Mouse (Mus musculus) limb, embryonic 10.5 days (tissue): ENCODE measurements around the gene Atg4d. TPM values are rescaled to one million over a fixed set of nuclear protein-coding genes. Genes with fewer than 3 reads are reported as not detected.
"Not testable (repeated sequence)": the region's sequence is repeated elsewhere in the genome, so short reads cannot be mapped to it uniquely, and the experiment has no call there.

Experiments
- DNase-seq: peaks from one replicate; pipeline ENCODE4 v3.0.0-alpha.2; 2017; ENCODE audit warnings: low spot score
- H3K27ac ChIP-seq: fragments of 300-500 bp; sonication (generic); 2 replicates; pipeline ENCODE4 v1.5.1; 2016; ENCODE audit warnings: mild to moderate bottlenecking
- H3K27me3 ChIP-seq: fragments of 300-500 bp; sonication (generic); 2 replicates; pipeline ENCODE4 v1.6.1; 2016; ENCODE audit warnings: low read depth, mild to moderate bottlenecking; ENCODE audit not compliant: poor library complexity, severe bottlenecking
- H3K36me3 ChIP-seq: fragments of 300-500 bp; sonication (generic); 2 replicates; pipeline ENCODE4 v1.6.1; 2016; ENCODE audit warnings: mild to moderate bottlenecking, moderate library complexity
- H3K4me1 ChIP-seq: fragments of 300-500 bp; sonication (generic); 2 replicates; pipeline ENCODE4 v1.6.1; 2016
- H3K4me3 ChIP-seq: fragments of 300-500 bp; sonication (generic); 2 replicates; pipeline ENCODE4 v1.5.1; 2016; ENCODE audit warnings: mild to moderate bottlenecking, moderate library complexity
- H3K9me3 ChIP-seq: fragments of 300-500 bp; sonication (generic); replicated peaks from 2 replicates; pipeline ENCODE4 v1.6.1; 2016; ENCODE audit warnings: mild to moderate bottlenecking
- WGBS: fragments of 180-500 bp; shearing (Covaris S2); methylation state at CpG from one replicate; pipeline ENCODE4 v1.1.7; 2016; 5-methylcytosine and 5-hydroxymethylcytosine counted together
- polyA plus RNA-seq: library from polyadenylated mRNA; unstranded; fragments of >200 nt; fragmentation: Nextera tagmentation; extraction: Ambion mirVana; gene quantifications from 2 replicates; pipeline ENCODE4 v1.2.1, GENCODE M21; 2016

The Atg4d gene
- polyA plus RNA-seq, 1 experiment from 2014 or later: 38.5 TPM

- Histone ChIP-seq H3K9me3 (no peaks in the 10 kb centered on the region), H3K27ac (peak overlapping the region; percentile 84; the same call in 1 of the 2 replicates), H3K4me3 (peak overlapping the region; percentile 86), H3K4me1 (peaks cover 39% of the 10 kb centered on the region), H3K27me3 (no peaks in the 10 kb centered on the region), H3K36me3 (peaks cover 47% of the 10 kb centered on the region)
- DNase-seq: no peak
- WGBS: 82% methylated on average over 3 of the region's 3 CpGs
Observed at GRCm38 (mm10) chr9:21286753-21287152, 21.7 kb downstream of the Atg4d start.

GRCm38 (mm10) chr9:21287571-21288402 lies 22.7 kb downstream of the Atg4d start, which contains the start of gene Kri1:
Gene Kri1 (minus strand): TSS chr9:21287969.
- Histone ChIP-seq H3K4me1 (peaks cover 39% of the 10 kb centered on the region), H3K36me3 (peaks cover 37% of the 10 kb centered on the region), H3K27me3 (no peaks in the 10 kb centered on the region), H3K4me3 (peak within 1 kb of the TSS; percentile 86), H3K27ac (peak within 1 kb of the TSS; percentile 84), H3K9me3 (no peaks in the 10 kb centered on the region)
- DNase-seq: peak; percentile 96
- under 1% methylated on average over 59 of the region's 59 CpGs for WGBS

- Histone ChIP-seq H3K4me1 (peaks cover 39% of the 10 kb centered on the region), H3K4me3 (peak overlapping the region; percentile 86), H3K36me3 (peaks cover 30% of the 10 kb centered on the region), H3K27ac (peak overlapping the region; percentile 84), H3K27me3 (no peaks in the 10 kb centered on the region), H3K9me3 (no peaks in the 10 kb centered on the region)
- 76% methylated on average over 13 of the region's 13 CpGs for WGBS
- DNase-seq: no peak
Observed at GRCm38 (mm10) chr9:21288404-21289336, 23.6 kb downstream of the Atg4d start.

- Histone ChIP-seq H3K27ac (no peak overlapping the region), H3K36me3 (peaks cover 24% of the 10 kb centered on the region), H3K4me1 (peaks cover 39% of the 10 kb centered on the region), H3K27me3 (no peaks in the 10 kb centered on the region), H3K9me3 (no peaks in the 10 kb centered on the region), H3K4me3 (no peak overlapping the region)
- 88% methylated on average over 2 of the region's 2 CpGs for WGBS
- DNase-seq: no peak
Observed at GRCm38 (mm10) chr9:21289337-21289671, 24.2 kb downstream of the Atg4d start.

GRCm38 (mm10) chr9:21290589-21290988 lies 25.5 kb downstream of the Atg4d start:
- under 1% methylated on average over 20 of the region's 20 CpGs for WGBS
- no peak for DNase-seq
- no peaks in the 10 kb centered on the region for H3K27me3 ChIP-seq

GRCm38 (mm10) chr9:21291022-21291787 lies 26.1 kb downstream of the Atg4d start, which contains the start of gene Cdkn2d:
Gene Cdkn2d (minus strand): TSS chr9:21291407.
- WGBS: under 1% methylated on average over 51 of the region's 51 CpGs
- peak within 1 kb of the TSS; percentile 81 for H3K4me3 ChIP-seq

More at GRCm38 (mm10) chr9:21290589-21290988, 25.5 kb downstream of the Atg4d start:
- Histone ChIP-seq H3K4me1 (peaks cover 39% of the 10 kb centered on the region), H3K9me3 (no peaks in the 10 kb centered on the region), H3K4me3 (peak overlapping the region; percentile 81), H3K27ac (peak overlapping the region; percentile 92), H3K36me3 (peaks cover 11% of the 10 kb centered on the region)

GRCm38 (mm10) chr9:21291868-21292267 lies 26.8 kb downstream of the Atg4d start:
- not testable (repeated sequence) for DNase-seq, H3K27me3 ChIP-seq, H3K9me3 ChIP-seq, H3K36me3 ChIP-seq
- peaks cover 32% of the 10 kb centered on the region for H3K4me1 ChIP-seq
- WGBS: 20% methylated on average over 7 of the region's 7 CpGs
- peak overlapping the region; percentile 81 for H3K4me3 ChIP-seq
- H3K27ac ChIP-seq: peak overlapping the region; percentile 92

More at GRCm38 (mm10) chr9:21291022-21291787, 26.1 kb downstream of the Atg4d start, which contains the start of gene Cdkn2d:
- H3K27me3 ChIP-seq: no peaks in the 10 kb centered on the region
- H3K27ac ChIP-seq: peak within 1 kb of the TSS; percentile 92
- peak; percentile 99 for DNase-seq
- H3K9me3 ChIP-seq: no peaks in the 10 kb centered on the region
- peaks cover 7% of the 10 kb centered on the region; the same call in 1 of the 2 replicates for H3K36me3 ChIP-seq
- H3K4me1 ChIP-seq: peaks cover 39% of the 10 kb centered on the region

GRCm38 (mm10) chr9:21292271-21292670 lies 27.2 kb downstream of the Atg4d start:
- H3K36me3 ChIP-seq: peaks cover 4% of the 10 kb centered on the region; the same call in 1 of the 2 replicates
- H3K4me1 ChIP-seq: peaks cover 28% of the 10 kb centered on the region
- 90% methylated on average over 3 of the region's 3 CpGs for WGBS
- H3K4me3 ChIP-seq: no peak overlapping the region
- no peaks in the 10 kb centered on the region for H3K9me3 ChIP-seq
- no peak for DNase-seq
- peak overlapping the region; percentile 19; the same call in 1 of the 2 replicates for H3K27ac ChIP-seq
- H3K27me3 ChIP-seq: no peaks in the 10 kb centered on the region

GRCm38 (mm10) chr9:21299014-21299413 lies 33.9 kb downstream of the Atg4d start:
- Histone ChIP-seq H3K9me3 (no peaks in the 10 kb centered on the region), H3K36me3 (no peaks in the 10 kb centered on the region), H3K27ac (no peak overlapping the region), H3K4me1 (no peaks in the 10 kb centered on the region), H3K27me3 (no peaks in the 10 kb centered on the region), H3K4me3 (no peak overlapping the region)
- WGBS: 85% methylated on average over 10 of the region's 10 CpGs
- DNase-seq: no peak

- peaks cover 7% of the 10 kb centered on the region; the same call in 1 of the 2 replicates for H3K27me3 ChIP-seq
- peaks cover 4% of the 10 kb centered on the region; the same call in 1 of the 2 replicates for H3K4me1 ChIP-seq
- no peak overlapping the region for H3K4me3 ChIP-seq
- 86% methylated on average over 7 of the region's 7 CpGs for WGBS
- H3K9me3 ChIP-seq: no peaks in the 10 kb centered on the region
- H3K36me3 ChIP-seq: no peaks in the 10 kb centered on the region
- no peak for DNase-seq
- no peak overlapping the region for H3K27ac ChIP-seq
Observed at GRCm38 (mm10) chr9:21305065-21305464, 40.0 kb downstream of the Atg4d start.

GRCm38 (mm10) chr9:21309150-21309741 lies 44.2 kb downstream of the Atg4d start:
- H3K9me3 ChIP-seq: no peaks in the 10 kb centered on the region
- no peak overlapping the region for H3K27ac ChIP-seq
- WGBS: 72% methylated on average over 15 of the region's 15 CpGs
- no peak for DNase-seq
- no peak overlapping the region for H3K4me3 ChIP-seq
- peaks cover 37% of the 10 kb centered on the region for H3K27me3 ChIP-seq
- H3K4me1 ChIP-seq: peaks cover 11% of the 10 kb centered on the region; the same call in 1 of the 2 replicates
- H3K36me3 ChIP-seq: no peaks in the 10 kb centered on the region

- Histone ChIP-seq H3K4me3 (peak overlapping the region; percentile 25), H3K4me1 (peaks cover 11% of the 10 kb centered on the region; the same call in 1 of the 2 replicates), H3K36me3 (no peaks in the 10 kb centered on the region), H3K27ac (no peak overlapping the region), H3K27me3 (peaks cover 37% of the 10 kb centered on the region), H3K9me3 (no peaks in the 10 kb centered on the region)
- no peak for DNase-seq
- 27% methylated on average over 7 of the region's 7 CpGs for WGBS
Observed at GRCm38 (mm10) chr9:21311695-21312094, 46.6 kb downstream of the Atg4d start.
